Mouse (Mus musculus) ovary, postnatal 10 days (tissue): ENCODE measurements around the gene Mast3.

ENCODE experiments used
- DNase-seq: peaks from one replicate; pipeline ENCODE4 v3.0.0; 2022; ENCODE audit warnings: low spot score

The Mast3 gene

DNA sequence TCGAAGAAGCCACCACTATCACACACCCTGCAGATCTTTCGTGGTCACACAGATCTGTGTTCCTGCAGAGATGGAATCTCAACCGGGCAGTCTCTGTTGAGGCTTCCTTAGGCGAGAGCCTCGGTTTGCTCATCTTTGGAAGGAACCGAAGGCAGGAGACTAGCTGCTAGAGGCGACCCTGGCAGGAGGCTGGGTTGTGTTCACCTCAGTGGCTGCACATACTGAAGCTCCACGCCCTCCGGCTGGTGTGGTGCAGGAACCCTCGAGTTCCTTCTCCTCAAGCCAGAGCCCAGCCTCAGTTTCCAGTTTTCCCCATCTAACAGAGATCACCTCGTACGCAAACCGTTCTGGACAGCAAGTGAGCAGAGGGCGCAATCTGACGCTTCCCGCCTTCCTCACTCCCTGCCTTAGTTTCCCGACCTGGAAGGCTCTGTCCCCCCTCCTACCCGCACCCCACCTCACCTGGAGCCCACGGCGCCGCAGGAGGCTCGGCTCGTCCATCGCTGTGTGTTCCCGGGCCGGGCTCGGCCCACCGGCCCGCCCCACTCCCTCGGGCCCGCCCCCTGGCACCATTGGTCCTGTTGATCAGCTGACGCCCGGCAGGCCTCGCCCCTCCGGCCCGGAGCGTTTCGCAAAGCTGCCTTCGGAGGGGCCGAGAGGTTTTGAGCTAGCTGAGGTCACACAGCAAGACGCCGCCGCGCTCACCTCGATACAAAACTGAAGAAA is at the start of gene Mast3:
TSS of gene Mast3 (minus strand) at position 574 of the 726 bp plus-strand sequence.
- DNase-seq: peak; percentile 63

- DNase-seq: no peak
Observed at GRCm38 (mm10) chr8:70853863-70854262, 49.0 kb upstream of the Mast3 start.

- no peak for DNase-seq
Observed at GRCm38 (mm10) chr8:70852595-70853231, 47.9 kb upstream of the Mast3 start.

DNA sequence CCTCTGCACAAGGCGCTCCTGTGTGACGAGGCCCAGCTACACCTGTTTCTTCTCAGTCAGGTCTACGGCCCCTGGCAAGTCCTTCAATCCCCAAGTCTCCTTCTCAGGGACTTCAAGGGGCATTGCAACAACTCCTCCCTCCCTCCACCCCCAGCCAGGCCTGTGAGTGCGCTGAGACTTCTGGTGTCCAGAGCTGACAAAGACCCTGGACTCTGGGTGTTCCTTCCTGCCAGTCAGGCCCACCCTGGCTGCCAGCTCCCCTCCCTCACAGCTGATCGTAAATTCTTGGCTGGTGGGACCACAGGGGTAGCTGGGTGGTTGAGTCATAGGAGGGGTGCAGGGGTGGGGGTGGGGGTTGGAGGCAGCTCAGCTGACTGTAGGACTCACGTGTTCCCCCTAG is 47.0 kb upstream of the Mast3 start:
- no peak for DNase-seq

DNA sequence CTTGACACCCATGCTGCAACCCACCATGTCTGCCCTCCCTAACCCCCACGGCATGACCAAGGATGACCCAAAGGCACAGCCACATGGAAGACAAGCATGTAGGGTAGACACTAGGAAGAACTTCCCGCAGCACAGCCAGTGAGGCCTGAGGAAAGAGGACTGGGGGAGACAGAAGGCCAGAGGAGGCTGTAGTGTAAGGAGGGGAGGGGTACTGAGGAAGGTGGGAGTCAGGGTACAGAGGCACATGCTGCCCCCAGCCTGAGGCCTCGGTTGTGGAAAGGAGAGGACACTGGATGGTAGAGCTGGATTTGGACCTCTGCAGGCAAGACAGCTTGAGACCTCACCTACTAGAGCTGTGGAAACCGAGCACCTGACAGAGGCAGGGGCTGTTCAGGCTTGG is 46.1 kb upstream of the Mast3 start:
- DNase-seq: no peak

- DNase-seq: no peak
Observed at GRCm38 (mm10) chr8:70850132-70850845, 45.4 kb upstream of the Mast3 start.

DNA sequence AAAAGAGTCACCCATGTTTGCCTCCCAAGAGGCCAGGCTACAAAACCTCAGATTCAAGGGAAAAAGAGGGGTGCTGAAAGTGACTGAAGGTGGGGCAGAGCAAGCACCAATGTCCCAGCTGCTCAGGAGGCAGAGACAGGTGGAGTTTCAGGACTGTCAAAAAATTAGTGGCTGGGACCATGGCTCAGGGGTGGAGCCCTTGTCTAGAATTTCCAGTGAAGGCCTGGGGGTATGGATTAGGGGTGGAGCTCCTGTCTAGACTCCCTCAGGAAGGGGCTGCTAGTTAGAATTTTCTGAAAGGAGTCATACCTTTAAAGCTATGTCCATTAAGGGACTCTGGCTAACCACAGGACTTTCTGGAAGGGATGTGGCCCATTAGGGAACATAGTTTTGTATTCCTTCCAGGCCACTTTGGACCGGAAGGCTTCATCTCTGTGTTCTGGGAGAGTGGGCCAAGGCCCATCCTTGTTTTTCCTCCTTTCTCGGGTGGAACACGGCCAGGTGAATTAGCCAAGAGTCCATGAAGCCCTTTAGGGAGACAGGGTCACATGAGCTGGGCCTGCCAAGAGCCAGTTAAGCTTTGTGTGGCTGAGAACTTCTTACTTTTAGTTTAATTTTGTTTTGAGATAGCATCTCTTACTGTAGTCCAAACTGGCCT is 44.6 kb upstream of the Mast3 start:
- no peak for DNase-seq

GRCm38 (mm10) chr8:70846371-70847154 is 41.7 kb upstream of the Mast3 start:
- no peak for DNase-seq

DNA sequence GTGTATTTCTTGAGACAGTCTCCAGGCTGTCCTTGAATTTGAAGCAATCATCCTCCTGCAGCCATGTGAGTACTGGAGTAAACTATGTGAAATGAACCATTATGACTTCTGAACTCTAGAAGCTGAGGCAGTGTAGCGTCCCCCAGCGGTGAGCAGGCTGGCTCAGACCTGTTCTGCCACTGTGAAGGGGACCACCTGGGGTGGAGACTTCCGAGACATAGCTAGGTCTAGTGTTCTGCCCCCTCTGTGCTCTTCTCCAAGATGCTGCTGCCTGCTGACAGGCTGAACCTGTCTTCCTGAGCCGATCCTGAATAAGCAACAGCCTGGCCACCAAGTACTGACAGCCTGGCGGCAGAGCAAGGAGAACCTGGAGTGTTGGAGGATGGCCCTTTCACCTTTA is 40.3 kb upstream of the Mast3 start:
- no peak for DNase-seq

- DNase-seq: peak; percentile 86
Observed at GRCm38 (mm10) chr8:70844523-70844922, 39.7 kb upstream of the Mast3 start.

DNA sequence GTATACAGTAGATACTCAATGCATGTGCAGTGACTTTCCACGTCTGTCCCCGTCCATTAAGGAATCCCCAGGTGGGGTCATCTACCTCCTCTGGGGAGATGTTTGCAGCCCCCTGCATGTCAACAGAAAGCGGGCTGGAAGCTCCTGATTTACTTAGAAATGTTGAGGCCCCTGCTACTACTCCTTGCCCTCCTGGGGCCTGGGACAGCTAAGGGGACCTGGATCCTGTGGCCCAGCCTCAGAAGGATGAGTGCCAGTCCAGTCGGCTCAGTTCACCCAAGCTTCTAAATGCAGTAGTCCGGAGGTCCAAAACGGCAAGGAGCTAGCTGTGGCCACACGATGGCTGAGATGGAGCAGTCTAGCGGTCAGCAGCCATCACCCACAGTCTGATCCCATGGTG is 39.1 kb upstream of the Mast3 start:
- no peak for DNase-seq

DNA sequence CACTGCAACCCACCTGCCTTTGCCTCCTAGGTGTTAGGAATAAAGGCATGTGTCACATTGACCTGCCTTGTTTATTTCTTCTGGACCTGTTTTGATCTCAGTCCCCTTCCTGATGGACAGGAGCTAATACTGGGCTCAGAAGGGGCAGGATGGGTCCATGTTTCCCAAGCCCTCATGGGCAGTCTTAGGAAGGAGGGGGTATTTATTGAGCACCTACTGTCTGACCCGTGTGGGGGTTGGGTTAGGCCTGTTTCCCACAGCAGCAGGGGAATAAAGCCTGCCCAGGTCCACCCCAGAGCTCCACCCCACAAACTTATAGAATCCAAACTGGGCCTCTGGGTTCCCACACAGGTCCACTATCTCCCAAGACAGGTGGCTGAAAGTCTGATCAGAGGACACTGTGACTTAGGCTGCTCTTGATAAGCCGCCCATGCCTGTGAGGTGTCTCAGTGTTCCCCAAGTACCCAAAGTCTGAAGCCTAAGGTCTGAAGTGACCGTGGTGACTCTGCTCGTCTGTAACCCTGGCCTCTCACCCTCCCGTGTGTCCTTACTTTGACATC is 38.4 kb upstream of the Mast3 start:
- no peak for DNase-seq

GRCm38 (mm10) chr8:70842484-70842883 is 37.6 kb upstream of the Mast3 start:
- no peak for DNase-seq

DNA sequence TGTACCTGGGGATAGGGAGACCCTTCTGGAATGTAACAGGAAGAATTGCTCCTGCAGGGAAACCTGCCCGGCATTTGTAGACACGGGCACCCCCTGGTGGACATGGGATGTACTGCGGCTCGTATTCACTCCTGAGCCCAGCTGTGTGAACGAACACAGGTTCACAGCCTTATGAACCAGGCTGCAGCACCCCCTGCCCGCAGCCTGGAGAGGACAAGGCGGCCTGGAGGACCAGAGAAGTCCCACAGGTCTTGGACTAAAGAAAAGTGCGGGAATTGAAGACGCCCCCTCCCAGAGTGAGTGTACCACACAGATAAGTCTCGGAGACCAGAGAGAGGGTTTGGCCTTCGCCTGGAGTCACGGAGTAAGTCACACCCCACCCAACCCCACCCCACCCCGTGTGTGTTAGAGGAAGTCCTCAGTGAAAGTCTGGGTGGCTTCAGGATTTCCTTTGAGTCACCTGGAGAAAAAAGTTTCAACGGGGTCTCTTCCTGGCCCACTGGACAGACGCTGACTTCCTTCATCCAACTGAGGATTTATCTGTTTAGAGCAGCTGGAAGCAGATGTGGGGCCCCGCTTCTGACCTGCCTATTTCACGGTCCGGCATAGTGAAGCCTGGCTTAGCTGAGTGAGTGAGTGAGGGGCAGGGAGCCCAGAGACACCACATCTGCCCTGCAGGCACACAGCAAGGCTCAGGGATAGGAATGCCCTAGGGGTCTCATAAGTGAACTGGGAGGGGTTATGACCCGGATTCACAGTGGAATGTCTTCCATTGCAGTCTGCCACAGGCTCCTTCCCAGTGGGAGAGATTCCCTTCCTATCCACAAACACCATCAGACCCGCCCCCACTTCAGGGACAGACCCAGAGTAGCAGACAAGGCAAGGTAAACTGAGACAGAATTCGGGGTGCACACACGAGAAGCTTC is 36.6 kb upstream of the Mast3 start:
- DNase-seq: peak; percentile 94

- no peak for DNase-seq
Observed at GRCm38 (mm10) chr8:70840590-70840989, 35.7 kb upstream of the Mast3 start.

- DNase-seq: peak; percentile 88
Observed at GRCm38 (mm10) chr8:70839408-70840351, 34.8 kb upstream of the Mast3 start, which contains the start of gene Arrdc2. Arrdc2 (minus strand) TSS chr8:70839720.

DNA sequence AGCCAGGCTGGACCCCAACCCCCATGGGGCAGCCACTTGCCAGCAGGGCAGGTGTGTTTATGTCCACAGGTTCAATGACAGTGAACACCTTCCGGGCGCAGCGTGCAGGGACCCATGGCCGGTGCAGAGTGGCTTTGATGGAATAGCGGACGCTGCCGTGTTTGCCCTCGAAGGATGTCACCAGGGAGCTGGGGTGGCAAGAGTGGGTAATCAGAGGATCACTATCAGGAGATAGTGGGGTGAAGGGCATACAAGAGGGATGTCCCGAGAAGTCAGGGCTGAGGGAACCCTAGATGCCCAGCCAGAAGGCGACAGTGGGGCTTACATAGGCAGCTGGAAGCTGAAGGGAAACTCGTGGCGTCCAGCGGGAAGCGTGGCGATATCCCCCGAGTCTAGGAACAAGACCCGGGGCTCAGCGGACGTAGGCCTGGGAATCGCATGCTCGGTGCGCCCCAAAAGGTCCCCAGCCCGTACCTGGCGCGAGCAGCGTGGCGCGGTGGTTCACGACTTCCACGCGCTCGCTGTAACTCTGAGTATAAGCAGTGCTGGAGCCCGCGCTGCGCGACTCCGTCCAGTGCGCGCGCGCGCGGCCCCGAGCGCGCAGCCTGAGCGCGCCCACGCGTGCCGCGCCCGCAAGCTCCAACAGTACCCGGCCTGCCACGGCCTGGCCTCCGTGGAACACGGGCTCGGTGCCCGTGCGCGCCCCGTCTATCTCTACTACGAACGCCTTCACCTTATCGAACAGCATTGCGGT is 34.0 kb upstream of the Mast3 start:
- no peak for DNase-seq

DNA sequence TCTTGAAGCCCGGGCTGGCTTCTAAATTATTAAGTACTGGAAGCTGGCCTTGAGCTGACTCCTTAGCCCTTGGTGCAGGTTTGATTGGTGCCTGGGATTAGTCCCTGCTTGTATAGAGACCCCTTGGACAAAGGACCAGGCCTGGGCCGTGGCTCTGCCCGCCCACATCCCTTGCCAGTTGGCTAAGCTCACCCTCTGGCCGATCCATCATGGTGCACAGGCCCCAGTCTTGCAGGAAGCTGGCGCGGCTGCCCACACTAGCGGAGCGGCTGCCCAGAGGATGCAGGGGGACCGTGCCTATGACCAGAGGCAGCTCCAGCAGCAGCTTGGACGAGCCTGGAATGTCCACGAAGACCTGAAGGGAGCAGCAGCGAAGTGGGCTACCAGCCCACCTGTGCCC is 31.8 kb upstream of the Mast3 start:
- no peak for DNase-seq
